Mouse (Mus musculus) heart, embryonic 10.5 days (tissue): ENCODE measurements at regions not wholly inside any gene's neighbourhood (a gene's known extent, or its start where the extent isn't known, plus 50 kb on each side); places are given as distances from the start of the nearest gene placed in this dataset.

Experiments
- DNase-seq: peaks from one replicate; pipeline ENCODE4 v3.0.0-alpha.2; 2017; ENCODE audit warnings: low spot score
- H3K27ac ChIP-seq: fragments of 300-500 bp; sonication (generic); 2 replicates; pipeline ENCODE4 v1.5.1; 2016; ENCODE audit warnings: mild to moderate bottlenecking
- H3K27me3 ChIP-seq: fragments of 300-500 bp; sonication (generic); 2 replicates; pipeline ENCODE4 v1.6.1; 2016; ENCODE audit warnings: mild to moderate bottlenecking; ENCODE audit not compliant: poor library complexity, insufficient read depth, severe bottlenecking
- H3K36me3 ChIP-seq: fragments of 300-500 bp; sonication (generic); 2 replicates; pipeline ENCODE4 v1.6.1; 2016; ENCODE audit warnings: mild to moderate bottlenecking, moderate library complexity
- H3K4me1 ChIP-seq: fragments of 300-500 bp; sonication (generic); 2 replicates; pipeline ENCODE4 v1.6.1; 2016; ENCODE audit warnings: mild to moderate bottlenecking
- H3K4me3 ChIP-seq: fragments of 300-500 bp; sonication (generic); 2 replicates; pipeline ENCODE4 v1.5.1; 2016; ENCODE audit warnings: mild to moderate bottlenecking, moderate library complexity
- H3K9me3 ChIP-seq: fragments of 300-500 bp; sonication (generic); 2 replicates; pipeline ENCODE4 v1.6.1; 2016; ENCODE audit warnings: mild to moderate bottlenecking, moderate library complexity
- WGBS: fragments of 180-500 bp; shearing (Covaris S2); methylation state at CpG from one replicate; pipeline ENCODE4 v1.1.7; 2016; 5-methylcytosine and 5-hydroxymethylcytosine counted together

- Histone ChIP-seq H3K36me3 (no peaks in the 10 kb centered on the region), H3K27me3 (no peaks in the 10 kb centered on the region), H3K4me3 (no peak overlapping the region), H3K9me3 (no peaks in the 10 kb centered on the region), H3K4me1 (no peaks in the 10 kb centered on the region), H3K27ac (no peak overlapping the region)
- DNase-seq, result no peak
- 69% methylated on average over 3 of the region's 3 CpGs for WGBS
These were observed 362.6 kb downstream of the Rfpl4b start for GRCm38 (mm10) chr10:38458975-38459374.

- Histone ChIP-seq H3K27ac (no peak overlapping the region), H3K4me1 (no peaks in the 10 kb centered on the region), H3K27me3 (no peaks in the 10 kb centered on the region), H3K9me3 (no peaks in the 10 kb centered on the region), H3K36me3 (no peaks in the 10 kb centered on the region), H3K4me3 (no peak overlapping the region)
- WGBS, result 76% methylated on average over 3 of the region's 3 CpGs
- no peak for DNase-seq
These were observed 363.2 kb downstream of the Rfpl4b start for GRCm38 (mm10) chr10:38458424-38458823.

- no peaks in the 10 kb centered on the region for H3K9me3 ChIP-seq
- no peak overlapping the region for H3K27ac ChIP-seq
- no peak overlapping the region for H3K4me3 ChIP-seq
- no peak for DNase-seq
- no peaks in the 10 kb centered on the region for H3K4me1 ChIP-seq
- H3K36me3 ChIP-seq, result no peaks in the 10 kb centered on the region
- H3K27me3 ChIP-seq, result no peaks in the 10 kb centered on the region
These were observed 364.8 kb downstream of the Rfpl4b start for GRCm38 (mm10) chr10:38456786-38457185.

DNA sequence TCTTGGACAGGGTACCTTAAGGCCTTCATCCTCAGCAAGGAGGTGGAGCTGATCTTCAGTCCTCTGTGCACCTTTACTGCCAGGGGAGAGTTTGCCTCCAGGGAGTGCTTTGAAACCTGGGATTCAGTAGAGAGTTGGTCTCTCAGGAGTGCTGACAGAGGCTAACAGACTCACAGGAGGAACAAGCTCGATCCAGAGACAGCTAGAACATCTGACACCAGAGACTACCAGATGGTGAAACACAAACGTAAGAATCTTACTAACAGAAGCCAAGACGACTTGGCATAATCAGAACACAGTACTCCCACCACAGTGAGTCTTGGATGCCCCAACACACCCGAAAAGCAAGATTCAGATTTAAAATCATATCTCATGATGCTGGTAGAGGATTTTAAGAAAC, 372.3 kb downstream of the Rfpl4b start:
- Histone ChIP-seq H3K27me3 (no peaks in the 10 kb centered on the region), H3K4me1 (no peaks in the 10 kb centered on the region), H3K9me3 (no peaks in the 10 kb centered on the region), H3K36me3 (no peaks in the 10 kb centered on the region), H3K4me3 (no peak overlapping the region), H3K27ac (no peak overlapping the region)
- 75% methylated on average over 4 of the region's 4 CpGs for WGBS
- DNase-seq, result no peak

GRCm38 (mm10) chr10:38447706-38448105, 373.9 kb downstream of the Rfpl4b start:
- WGBS, result 71% methylated on average over 1 of the region's 1 CpGs
- Histone ChIP-seq H3K36me3 (no peaks in the 10 kb centered on the region), H3K27ac (no peak overlapping the region), H3K27me3 (no peaks in the 10 kb centered on the region), H3K4me3 (no peak overlapping the region), H3K4me1 (no peaks in the 10 kb centered on the region), H3K9me3 (no peaks in the 10 kb centered on the region)
- no peak for DNase-seq

DNA sequence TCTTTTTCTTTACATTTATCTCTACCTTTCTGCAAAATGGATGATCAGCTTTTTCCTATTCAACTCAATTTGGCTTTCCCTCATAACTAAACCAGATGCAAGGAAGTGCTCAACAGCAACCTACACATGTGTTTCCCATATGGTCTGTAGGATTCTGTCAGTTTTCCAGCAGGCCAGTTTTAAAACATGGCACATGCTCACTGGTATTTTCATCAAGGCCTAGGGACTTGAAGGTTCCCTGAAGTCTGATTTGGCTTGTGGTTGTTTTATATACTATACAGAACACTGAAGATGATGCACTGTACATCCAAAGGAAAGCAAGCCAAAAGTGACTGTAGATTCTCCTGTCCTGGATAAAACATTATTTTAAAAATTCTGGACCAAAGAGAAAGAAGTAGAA, 374.3 kb downstream of the Rfpl4b start:
- Histone ChIP-seq H3K36me3 (no peaks in the 10 kb centered on the region), H3K4me1 (no peaks in the 10 kb centered on the region), H3K27me3 (no peaks in the 10 kb centered on the region), H3K9me3 (no peaks in the 10 kb centered on the region), H3K4me3 (no peak overlapping the region), H3K27ac (no peak overlapping the region)
- DNase-seq, result no peak

DNA sequence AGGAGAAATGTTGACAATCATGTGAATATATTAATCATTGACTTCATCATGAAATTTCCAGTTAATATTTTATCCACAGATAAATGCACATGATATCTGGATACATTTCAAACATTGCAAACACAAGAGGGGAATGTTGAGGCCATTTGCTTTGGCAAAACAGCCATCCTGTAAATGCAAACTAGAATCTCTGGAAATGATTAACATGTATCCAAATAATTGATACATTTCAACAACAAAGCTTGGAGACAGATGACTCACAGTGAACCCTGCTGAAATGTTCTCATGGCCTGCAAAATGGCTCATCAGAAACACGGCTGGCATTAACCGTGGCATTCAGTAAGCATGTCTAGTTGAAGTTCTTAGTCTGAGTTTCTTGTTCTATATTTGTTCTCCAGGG, 382.3 kb downstream of the Rfpl4b start:
- no peaks in the 10 kb centered on the region for H3K36me3 ChIP-seq
- no peaks in the 10 kb centered on the region for H3K9me3 ChIP-seq
- H3K27me3 ChIP-seq, result no peaks in the 10 kb centered on the region
- WGBS, result 84% methylated on average over 2 of the region's 2 CpGs
- no peaks in the 10 kb centered on the region for H3K4me1 ChIP-seq
- no peak for DNase-seq
- H3K27ac ChIP-seq, result no peak overlapping the region
- no peak overlapping the region for H3K4me3 ChIP-seq

DNA sequence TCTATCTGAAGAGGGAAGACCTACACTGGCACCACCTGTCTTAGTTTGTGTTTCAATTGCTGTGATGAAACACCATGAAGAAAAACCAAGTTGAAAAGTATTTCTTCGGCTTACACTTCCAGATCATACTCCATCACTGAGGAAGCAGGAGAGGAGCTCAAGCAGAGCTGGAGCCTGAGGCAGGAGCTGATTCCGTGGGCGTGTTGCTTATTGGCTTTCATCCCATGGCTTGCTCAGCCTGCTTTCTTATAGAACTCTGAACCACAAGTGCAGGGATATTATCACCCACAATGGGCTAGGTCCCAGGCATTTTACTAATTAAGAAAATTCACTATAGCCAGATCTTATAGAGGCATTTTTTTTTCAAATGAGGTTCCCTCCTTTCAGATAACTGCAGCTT, 384.7 kb downstream of the Rfpl4b start:
- WGBS, result 73% methylated on average over 3 of the region's 3 CpGs
- Histone ChIP-seq H3K27me3 (no peaks in the 10 kb centered on the region), H3K36me3 (no peaks in the 10 kb centered on the region), H3K4me3 (no peak overlapping the region), H3K4me1 (no peaks in the 10 kb centered on the region), H3K9me3 (no peaks in the 10 kb centered on the region), H3K27ac (no peak overlapping the region)
- DNase-seq, result no peak

DNA sequence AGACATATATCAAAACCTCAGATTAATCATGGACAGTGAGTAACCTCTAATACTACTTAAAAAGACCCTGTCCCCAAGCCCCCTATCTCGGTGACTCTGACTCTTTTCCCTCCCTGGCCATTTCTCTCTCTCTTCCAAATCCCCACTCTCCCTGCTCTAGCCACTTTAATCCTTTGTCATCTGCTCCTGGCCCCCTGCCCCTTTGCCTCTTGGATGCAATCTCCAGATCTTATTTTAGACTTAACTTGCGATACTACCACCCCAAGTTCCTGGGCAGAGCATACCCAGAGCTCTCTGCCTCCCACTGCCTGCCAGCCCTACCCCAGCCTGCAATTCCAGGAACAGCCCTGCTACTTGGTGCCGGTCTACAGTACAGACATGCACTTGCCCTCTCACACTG, 400.0 kb downstream of the Rfpl4b start:
- Histone ChIP-seq H3K27me3 (no peaks in the 10 kb centered on the region), H3K4me1 (no peaks in the 10 kb centered on the region), H3K9me3 (no peaks in the 10 kb centered on the region), H3K27ac (no peak overlapping the region), H3K36me3 (no peaks in the 10 kb centered on the region), H3K4me3 (no peak overlapping the region)
- no peak for DNase-seq
- 83% methylated on average over 3 of the region's 3 CpGs for WGBS

- Histone ChIP-seq H3K4me3 (no peak overlapping the region), H3K27ac (no peak overlapping the region), H3K4me1 (no peaks in the 10 kb centered on the region), H3K9me3 (no peaks in the 10 kb centered on the region), H3K36me3 (no peaks in the 10 kb centered on the region), H3K27me3 (no peaks in the 10 kb centered on the region)
- DNase-seq, result no peak
These were observed 401.8 kb downstream of the Rfpl4b start for GRCm38 (mm10) chr10:38419771-38420170.

GRCm38 (mm10) chr10:38383161-38383560, 438.4 kb downstream of the Rfpl4b start:
- no peak overlapping the region for H3K27ac ChIP-seq
- no peaks in the 10 kb centered on the region for H3K4me1 ChIP-seq
- no peaks in the 10 kb centered on the region for H3K27me3 ChIP-seq
- peak; percentile 82 for DNase-seq
- 41% methylated on average over 2 of the region's 2 CpGs for WGBS
- no peaks in the 10 kb centered on the region for H3K36me3 ChIP-seq
- H3K9me3 ChIP-seq, result no peaks in the 10 kb centered on the region
- no peak overlapping the region for H3K4me3 ChIP-seq

- Histone ChIP-seq H3K4me3 (no peak overlapping the region), H3K27ac (no peak overlapping the region), H3K9me3 (no peaks in the 10 kb centered on the region), H3K36me3 (no peaks in the 10 kb centered on the region), H3K4me1 (no peaks in the 10 kb centered on the region), H3K27me3 (no peaks in the 10 kb centered on the region)
- WGBS, result 81% methylated on average over 7 of the region's 7 CpGs
- DNase-seq, result no peak
These were observed 439.7 kb downstream of the Rfpl4b start for GRCm38 (mm10) chr10:38381873-38382296.

- no peaks in the 10 kb centered on the region for H3K36me3 ChIP-seq
- H3K9me3 ChIP-seq, result no peaks in the 10 kb centered on the region
- WGBS, result 74% methylated on average over 2 of the region's 2 CpGs
- no peak overlapping the region for H3K27ac ChIP-seq
- no peaks in the 10 kb centered on the region for H3K4me1 ChIP-seq
- no peak overlapping the region for H3K4me3 ChIP-seq
- DNase-seq, result no peak
- H3K27me3 ChIP-seq, result no peaks in the 10 kb centered on the region
These were observed 441.2 kb downstream of the Rfpl4b start for GRCm38 (mm10) chr10:38380388-38380787.

GRCm38 (mm10) chr10:38366776-38367175, 454.8 kb downstream of the Rfpl4b start:
- no peak overlapping the region for H3K4me3 ChIP-seq
- 87% methylated on average over 2 of the region's 2 CpGs for WGBS
- H3K9me3 ChIP-seq, result no peaks in the 10 kb centered on the region
- no peaks in the 10 kb centered on the region for H3K27me3 ChIP-seq
- no peaks in the 10 kb centered on the region for H3K4me1 ChIP-seq
- no peak for DNase-seq
- no peak overlapping the region for H3K27ac ChIP-seq
- no peaks in the 10 kb centered on the region for H3K36me3 ChIP-seq
